Mouse (Mus musculus) bone marrow, adult 2 months (tissue): ENCODE data around the gene Khk.

Source experiments
- CTCF ChIP-seq: fragments of 200-500 bp; IDR thresholded peaks from 2 replicates; pipeline ENCODE4 v1.5.1; 2011; ENCODE audit warnings: low read length, control low read depth; ENCODE audit not compliant: control insufficient read depth, insufficient read depth
- POLR2A ChIP-seq: fragments of 200-500 bp; IDR thresholded peaks from 2 replicates; pipeline ENCODE4 v1.6.1; 2011; ENCODE audit warnings: low read depth, mild to moderate bottlenecking, control low read depth, low read length, borderline replicate concordance; ENCODE audit not compliant: control insufficient read depth

GRCm38 (mm10) chr5:30933705-30934104 is 12.5 kb downstream of the Khk start:
- no peak for TF ChIP-seq CTCF
- no peak for TF ChIP-seq POLR2A
